Mouse (Mus musculus) MEL (cell line): ENCODE results near the gene Flcn. TPM values are rescaled to one million over a fixed set of nuclear protein-coding genes. Genes with fewer than 3 reads are reported as not detected.

Source experiments
- DNase-seq: peaks from one replicate; pipeline ENCODE4 v3.0.0; 2011; ENCODE audit warnings: low read depth, low spot score
- H3K27ac ChIP-seq: 2 replicates; pipeline ENCODE4 v1.5.1; 2012; ENCODE audit warnings: low read depth, mild to moderate bottlenecking, control low read depth, low read length, moderate library complexity; ENCODE audit not compliant: control insufficient read depth
- H3K27me3 ChIP-seq, 2 experiments: fragments of 150-350 bp in 1 of 2; sonication (generic) in 1 of 2; 2 replicates each; pipeline ENCODE4 v1.6.1; 2012; ENCODE audit warnings: low read length in 2 of 2, mild to moderate bottlenecking in 2 of 2, improper control_type of control experiment in 1 of 2, moderate library complexity in 1 of 2; ENCODE audit not compliant: insufficient read depth in 2 of 2, control insufficient read depth in 1 of 2
- H3K36me3 ChIP-seq, 2 experiments: 2 replicates each; pipeline ENCODE4 v1.6.1; 2012 to 2014; ENCODE audit warnings: low read length in 2 of 2, improper control_type of control experiment in 1 of 2, inconsistent platforms in 1 of 2, mild to moderate bottlenecking in 1 of 2; ENCODE audit not compliant: insufficient read depth in 2 of 2, control insufficient read depth in 1 of 2
- H3K4me1 ChIP-seq, 2 experiments: fragments of 150-350 bp in 1 of 2; sonication (generic) in 1 of 2; 2 replicates each; pipeline ENCODE4 v1.6.1; 2012; ENCODE audit warnings: low read length in 2 of 2, improper control_type of control experiment in 1 of 2, mild to moderate bottlenecking in 1 of 2; ENCODE audit not compliant: insufficient read depth in 2 of 2, control insufficient read depth in 1 of 2
- H3K4me3 ChIP-seq, 2 experiments: fragments of 150-350 bp in 1 of 2; sonication (generic) in 1 of 2; 2 replicates each; pipeline ENCODE4 v1.5.1; 2012; ENCODE audit warnings: low read depth in 2 of 2, low read length in 2 of 2, mild to moderate bottlenecking in 2 of 2, moderate library complexity in 2 of 2, control low read depth in 1 of 2, improper control_type of control experiment in 1 of 2; ENCODE audit not compliant: control insufficient read depth in 1 of 2, insufficient read depth in 1 of 2
- H3K79me2 ChIP-seq: 2 replicates; pipeline ENCODE4 v1.6.1; 2012; ENCODE audit warnings: mild to moderate bottlenecking, low read length, moderate library complexity; ENCODE audit not compliant: control insufficient read depth, poor library complexity, insufficient read depth
- H3K9ac ChIP-seq: 2 replicates; pipeline ENCODE4 v1.6.1; 2012; ENCODE audit warnings: low read depth, mild to moderate bottlenecking, control low read depth, low read length, moderate library complexity; ENCODE audit not compliant: control insufficient read depth, poor library complexity, severe bottlenecking
- H3K9me3 ChIP-seq: fragments of 150-350 bp; sonication (generic); replicated peaks from 2 replicates; pipeline ENCODE4 v1.6.1; 2012; ENCODE audit warnings: mild to moderate bottlenecking, low read length, improper control_type of control experiment, moderate library complexity; ENCODE audit not compliant: insufficient read depth
- BHLHE40 ChIP-seq: IDR thresholded peaks from 2 replicates; pipeline ENCODE4 v1.6.1; 2012; ENCODE audit warnings: low read depth, mild to moderate bottlenecking, inconsistent platforms, low read length, improper control_type of control experiment, borderline replicate concordance
- CHD1 ChIP-seq: IDR thresholded peaks from 2 replicates; pipeline ENCODE4 v1.6.1; 2012; ENCODE audit warnings: low read depth, mild to moderate bottlenecking, inconsistent platforms, low read length, improper control_type of control experiment
- CHD2 ChIP-seq: IDR thresholded peaks from 2 replicates; pipeline ENCODE4 v1.6.1; 2011; ENCODE audit warnings: low read length, improper control_type of control experiment
- CTCF ChIP-seq, 3 experiments: IDR thresholded peaks in 2 of 3; conservative IDR thresholded peaks in 1 of 3; 2 replicates each; pipeline ENCODE4 v1.5.1; 2011 to 2012; ENCODE audit warnings: low read length in 3 of 3, low read depth in 2 of 3, mild to moderate bottlenecking in 2 of 3, improper control_type of control experiment in 1 of 3, inconsistent platforms in 1 of 3, mixed read lengths in 1 of 3, moderate library complexity in 1 of 3; ENCODE audit not compliant: control insufficient read depth in 1 of 3, insufficient read depth in 1 of 3, poor library complexity in 1 of 3, severe bottlenecking in 1 of 3
- E2F4 ChIP-seq: IDR thresholded peaks from 2 replicates; pipeline ENCODE4 v1.6.1; 2011; ENCODE audit warnings: low read depth, low read length, improper control_type of control experiment, borderline replicate concordance
- ELF1 ChIP-seq: IDR thresholded peaks from 2 replicates; pipeline ENCODE4 v1.6.1; 2014; ENCODE audit warnings: low read depth, mild to moderate bottlenecking, inconsistent platforms, low read length, improper control_type of control experiment, moderate library complexity
- ETS1 ChIP-seq: IDR thresholded peaks from 2 replicates; pipeline ENCODE4 v1.6.1; 2012; ENCODE audit warnings: low read depth, mild to moderate bottlenecking, inconsistent platforms, low read length, improper control_type of control experiment, moderate library complexity
- HCFC1 ChIP-seq: IDR thresholded peaks from 2 replicates; pipeline ENCODE4 v1.6.1; 2012; ENCODE audit warnings: low read depth, mild to moderate bottlenecking, inconsistent platforms, low read length, improper control_type of control experiment, moderate library complexity
- JUND ChIP-seq: IDR thresholded peaks from 2 replicates; pipeline ENCODE4 v1.6.1; 2011; ENCODE audit warnings: low read depth, mild to moderate bottlenecking, improper control_type of control experiment, low read length
- MAFK ChIP-seq: IDR thresholded peaks from 2 replicates; pipeline ENCODE4 v1.6.1; 2011; ENCODE audit warnings: low read depth, mild to moderate bottlenecking, low read length, improper control_type of control experiment, borderline replicate concordance
- MAZ ChIP-seq: IDR thresholded peaks from 2 replicates; pipeline ENCODE4 v1.6.1; 2012; ENCODE audit warnings: low read depth, mild to moderate bottlenecking, inconsistent platforms, low read length, improper control_type of control experiment
- MEF2A ChIP-seq: IDR thresholded peaks from 2 replicates; pipeline ENCODE4 v1.6.1; 2014; ENCODE audit warnings: low read depth, mild to moderate bottlenecking, inconsistent platforms, low read length, improper control_type of control experiment; ENCODE audit not compliant: poor library complexity, insufficient replicate concordance, severe bottlenecking; ENCODE audit errors: extremely low read depth
- MXI1 ChIP-seq: IDR thresholded peaks from 2 replicates; pipeline ENCODE4 v1.6.1; 2011; ENCODE audit warnings: mild to moderate bottlenecking, low read depth, low read length, improper control_type of control experiment
- MYB ChIP-seq: IDR thresholded peaks from 2 replicates; pipeline ENCODE4 v1.6.1; 2011; ENCODE audit warnings: mild to moderate bottlenecking, low read depth, low read length, improper control_type of control experiment
- NELFE ChIP-seq: IDR thresholded peaks from 2 replicates; pipeline ENCODE4 v1.6.1; 2011; ENCODE audit warnings: low read depth, low read length, improper control_type of control experiment
- POLR2A ChIP-seq, 2 experiments: IDR thresholded peaks; 2 replicates each; pipeline ENCODE4 v1.6.1; 2011 to 2012; ENCODE audit warnings: low read length in 2 of 2, mild to moderate bottlenecking in 2 of 2, control low read depth in 1 of 2, improper control_type of control experiment in 1 of 2, low read depth in 1 of 2, moderate library complexity in 1 of 2; ENCODE audit not compliant: control insufficient read depth in 1 of 2, insufficient read depth in 1 of 2, poor library complexity in 1 of 2
- POLR2AphosphoS2 ChIP-seq: IDR thresholded peaks from 2 replicates; pipeline ENCODE4 v1.6.1; 2011; ENCODE audit warnings: low read length, improper control_type of control experiment
- POLR2AphosphoS5 ChIP-seq: IDR thresholded peaks from 2 replicates; pipeline ENCODE4 v1.6.1; 2012; ENCODE audit warnings: low read depth, borderline replicate concordance, mild to moderate bottlenecking, inconsistent platforms, low read length, moderate library complexity, mixed read lengths
- SIN3A ChIP-seq: IDR thresholded peaks from 2 replicates; pipeline ENCODE4 v1.6.1; 2012; ENCODE audit warnings: low read length, improper control_type of control experiment, inconsistent platforms
- TBP ChIP-seq: IDR thresholded peaks from 2 replicates; pipeline ENCODE4 v1.8.0; 2011; ENCODE audit warnings: low read depth, low read length, improper control_type of control experiment
- TCF12 ChIP-seq: IDR thresholded peaks from 2 replicates; pipeline ENCODE4 v1.6.1; 2014; ENCODE audit warnings: low read depth, mild to moderate bottlenecking, inconsistent platforms, low read length, improper control_type of control experiment, moderate library complexity
- UBTF ChIP-seq: IDR thresholded peaks from 2 replicates; pipeline ENCODE4 v1.6.1; 2012; ENCODE audit warnings: low read depth, mild to moderate bottlenecking, inconsistent platforms, low read length, improper control_type of control experiment, moderate library complexity, borderline replicate concordance; ENCODE audit not compliant: insufficient read depth
- ZC3H11A ChIP-seq: IDR thresholded peaks from 2 replicates; pipeline ENCODE4 v1.6.1; 2012; ENCODE audit warnings: low read depth, mild to moderate bottlenecking, inconsistent platforms, low read length, improper control_type of control experiment
- ZNF384 ChIP-seq: IDR thresholded peaks from 2 replicates; pipeline ENCODE4 v1.6.1; 2012; ENCODE audit warnings: low read depth, mild to moderate bottlenecking, inconsistent platforms, low read length, improper control_type of control experiment
- polyA plus RNA-seq, 2 experiments: library from polyadenylated mRNA; stranded (reverse) in 1 of 2; unstranded in 1 of 2; fragments of >175 nt in 1 of 2; fragments of >200 nt in 1 of 2; gene quantifications; 2 replicates each; pipeline versions ENCODE4 v1.2.1 to v1.2.4; 2012; ENCODE audit warnings: low replicate concordance in 2 of 2, low read depth in 1 of 2; ENCODE audit not compliant: insufficient read length in 2 of 2, insufficient read depth in 1 of 2, missing spikeins in 1 of 2
- total RNA-seq: library from RNA; depleted of rRNA; stranded (reverse); fragments of 300-350 nt; gene quantifications from 2 replicates; pipeline ENCODE4 v1.2.3, GENCODE M21; 2012

The Flcn gene
- total and polyA plus RNA-seq, 3 experiments: 33.7 to 36.1 TPM; not detected in 1

DNA sequence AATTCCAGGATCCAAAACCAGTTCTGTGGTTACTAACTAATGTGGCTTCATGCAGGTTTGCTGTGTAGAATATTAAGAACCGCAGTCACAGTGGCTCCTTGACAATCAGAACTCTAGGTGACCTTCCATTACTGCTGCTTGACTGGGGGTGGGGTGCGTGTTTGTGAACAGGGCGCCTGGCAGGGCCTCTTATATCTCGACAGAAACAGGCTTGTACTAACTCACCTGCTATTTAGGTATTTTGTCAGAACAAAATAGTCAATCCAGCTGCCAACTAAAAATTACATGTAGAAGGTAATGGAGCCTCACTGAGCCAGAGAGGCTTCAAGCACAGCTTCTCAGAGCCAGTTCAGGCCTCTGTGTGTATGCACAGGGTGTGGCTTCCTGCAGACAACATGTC lies 29.6 kb downstream of the Flcn start:
- no peaks in the 10 kb centered on the region for H3K9me3 ChIP-seq
- H3K36me3 ChIP-seq: peaks cover 0 to 1% of the 10 kb centered on the region in 2 experiments; a peak in 2 of 4 replicates
- peaks cover 0 to 1% of the 10 kb centered on the region in 2 experiments; a peak in 2 of 4 replicates for H3K4me1 ChIP-seq
- H3K27me3 ChIP-seq: no peaks in the 10 kb centered on the region
- no peaks in the 10 kb centered on the region for H3K79me2 ChIP-seq
- no peak overlapping the region for H3K4me3 ChIP-seq
- no peak overlapping the region for H3K27ac ChIP-seq
- no peak overlapping the region for H3K9ac ChIP-seq
- TF ChIP-seq POLR2AphosphoS5: no peak
- TF ChIP-seq E2F4: no peak
- no peak for TF ChIP-seq UBTF
- TF ChIP-seq NELFE: no peak
- TF ChIP-seq ELF1: no peak
- no peak for TF ChIP-seq TBP
- no peak for TF ChIP-seq POLR2AphosphoS2
- TF ChIP-seq ZC3H11A: no peak
- no peak for TF ChIP-seq HCFC1
- no peak for TF ChIP-seq SIN3A
- no peak for TF ChIP-seq CTCF (IDR thresholded peaks at IDR 0.05 in 2 of 3, conservative IDR thresholded peaks at IDR 0.05 in 1 of 3; ENCODE audit: control insufficient read depth in 1 of 3, insufficient read depth in 1 of 3, low read depth in 2 of 3, low read length in 3 of 3, poor library complexity in 1 of 3, severe bottlenecking in 1 of 3)
- TF ChIP-seq ZNF384: no peak
- TF ChIP-seq MYB: no peak
- TF ChIP-seq MAFK: no peak
- no peak for TF ChIP-seq POLR2A (IDR thresholded peaks at IDR 0.05; ENCODE audit: control insufficient read depth in 1 of 2, insufficient read depth in 1 of 2, low read depth in 1 of 2, low read length in 2 of 2, poor library complexity in 1 of 2)
- TF ChIP-seq, all 39 proteins: peak for 0
- DNase-seq: no peak

DNA sequence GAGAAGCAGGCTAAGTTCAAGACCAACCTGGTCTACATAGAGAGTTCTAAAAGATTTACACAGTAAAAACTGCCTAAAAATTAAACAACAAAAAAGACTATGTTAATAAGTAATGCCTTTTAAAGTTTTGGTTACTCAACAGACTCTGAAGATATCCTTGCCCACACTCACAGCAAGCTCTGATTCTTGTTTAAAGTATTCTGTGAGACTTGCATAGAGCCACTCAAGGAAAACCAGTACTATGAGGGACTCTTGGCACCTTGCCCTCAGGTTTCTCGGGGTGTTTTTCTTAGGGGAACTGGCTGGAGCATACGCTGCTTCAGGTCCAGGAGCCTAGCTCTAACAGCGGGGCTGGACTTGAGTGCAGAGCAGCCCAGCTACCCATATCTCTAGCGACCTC lies 30.4 kb downstream of the Flcn start:
- Histone ChIP-seq H3K79me2 (no peaks in the 10 kb centered on the region), H3K4me1 (peaks cover under 1 to 7% of the 10 kb centered on the region in 2 experiments; a peak in 3 of 4 replicates), H3K36me3 (peaks cover 0 to 8% of the 10 kb centered on the region in 2 experiments; a peak in 2 of 4 replicates)

More for the DNA sequence above, 30.4 kb downstream of the Flcn start:
- no peaks in the 10 kb centered on the region for H3K9me3 ChIP-seq
- no peak overlapping the region for H3K9ac ChIP-seq
- H3K27me3 ChIP-seq: no peaks in the 10 kb centered on the region
- no peak for DNase-seq
- no peak overlapping the region for H3K4me3 ChIP-seq
- TF ChIP-seq CHD1 (no peak), ETS1 (no peak), E2F4 (no peak), POLR2AphosphoS2 (no peak), BHLHE40 (no peak), MEF2A (no peak), MXI1 (no peak), CHD2 (no peak), UBTF (no peak), POLR2A (IDR thresholded peaks at IDR 0.05; ENCODE audit: control insufficient read depth in 1 of 2, insufficient read depth in 1 of 2, low read depth in 1 of 2, low read length in 2 of 2, poor library complexity in 1 of 2) (no peak), MAZ (no peak), JUND (no peak), TCF12 (no peak)
- no peak overlapping the region for H3K27ac ChIP-seq
